Mouse (Mus musculus) G1E-ER4 (cell line): ENCODE measurements around the gene Slc25a11. TPM values are rescaled to one million over a fixed set of nuclear protein-coding genes. Genes with fewer than 3 reads are reported as not detected.

Source experiments
- GATA1 ChIP-seq: IDR thresholded peaks from one replicate; pipeline ENCODE4 v1.8.0; 2012; ENCODE audit warnings: low read length, inconsistent platforms
- polyA plus RNA-seq: library from polyadenylated mRNA; stranded (reverse); fragments of >175 nt; gene quantifications from 2 replicates; pipeline ENCODE4 v1.2.3, GENCODE M21; 2012

Gene Slc25a11
- polyA plus RNA-seq, 1 experiment: 132 TPM

DNA sequence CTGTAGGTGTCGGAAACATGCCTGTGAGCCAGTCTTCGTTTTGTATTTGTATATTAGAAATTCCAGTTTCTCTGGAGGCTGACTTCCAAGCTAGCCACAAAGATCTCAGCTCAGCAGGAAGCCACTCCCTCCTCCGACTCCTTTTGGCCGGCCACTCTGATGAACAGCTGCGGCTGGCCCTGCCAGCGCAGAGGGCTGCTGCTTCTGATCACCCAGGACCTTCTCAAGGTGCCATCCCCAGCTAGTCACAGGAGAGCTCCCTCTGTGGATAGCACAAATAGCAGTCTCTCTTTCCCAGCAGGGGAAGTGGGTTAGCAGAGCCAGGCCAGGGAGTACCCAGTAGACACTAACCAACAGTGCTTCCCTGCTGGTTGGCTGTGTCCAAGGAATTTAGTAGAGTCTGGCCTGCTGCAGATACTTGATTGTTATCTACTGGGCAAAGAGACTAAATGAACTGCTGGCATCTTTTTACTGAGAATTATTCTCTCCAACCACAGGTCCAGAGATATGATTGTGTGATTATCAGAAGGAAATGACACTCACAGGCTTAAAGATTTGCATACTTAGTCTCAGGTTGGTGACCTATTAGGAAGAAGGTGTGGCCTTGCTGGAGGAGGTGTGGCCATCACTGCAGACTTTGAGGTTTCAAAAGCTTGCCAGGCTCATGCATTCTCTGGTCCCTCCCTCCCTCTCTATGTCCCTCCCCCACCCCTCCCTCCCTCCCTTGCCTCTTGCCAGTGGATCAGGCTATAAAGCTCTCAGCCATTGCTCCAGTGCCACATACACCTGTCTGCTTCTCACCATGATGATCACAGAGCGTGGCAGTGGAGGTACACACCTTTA is 25.1 kb downstream of the Slc25a11 start:
- no peak for TF ChIP-seq GATA1

DNA sequence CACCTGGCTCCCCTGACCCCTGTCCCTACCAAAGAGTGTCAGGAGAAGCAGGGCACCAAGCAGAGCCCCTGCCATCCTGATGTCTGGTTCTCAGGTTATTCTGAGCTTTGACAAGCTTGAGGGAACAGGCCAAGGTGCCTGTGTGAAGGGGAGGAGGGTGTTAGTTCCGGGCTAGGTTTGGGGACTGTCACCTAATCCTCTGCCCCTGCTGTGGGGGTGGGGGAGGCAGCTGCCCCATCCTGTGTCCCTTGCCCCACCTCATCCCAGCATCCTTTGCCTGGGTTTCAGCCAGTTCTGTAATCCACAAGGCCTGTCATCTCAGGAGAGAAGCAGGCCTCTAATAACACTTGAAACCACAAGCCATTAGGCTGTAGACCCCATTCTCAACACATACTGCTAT is 28.2 kb downstream of the Slc25a11 start, which contains the start of gene Chrne:
Chrne (minus strand) TSS at position 116 of the 400 bp plus-strand sequence.
- TF ChIP-seq GATA1: no peak

DNA sequence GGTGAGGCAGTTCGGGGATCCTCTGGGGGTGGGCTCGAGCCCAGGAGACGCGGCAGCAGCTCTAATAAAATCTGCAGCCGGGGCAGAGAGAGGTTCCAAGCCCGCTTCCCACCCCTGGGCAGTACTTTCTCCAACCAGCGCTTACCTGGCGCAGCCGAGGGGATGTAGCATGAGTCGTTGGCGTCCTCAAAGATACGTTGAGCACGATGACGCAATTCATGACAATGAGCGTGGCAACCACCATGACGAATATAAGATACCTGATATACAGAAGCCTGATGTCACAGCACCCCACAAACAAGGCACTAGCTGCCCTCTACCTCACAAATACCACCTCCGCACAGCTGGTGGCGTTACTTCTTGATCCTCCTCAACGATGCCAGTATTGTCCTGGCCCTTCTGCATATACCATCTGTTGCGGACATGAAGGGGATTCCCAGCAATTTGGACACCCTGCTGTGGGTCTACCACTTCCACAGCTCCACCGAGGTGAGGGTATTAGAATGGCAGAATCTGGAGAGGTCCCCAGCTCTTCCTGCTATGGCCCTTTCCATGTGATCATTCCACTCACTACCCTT is 31.7 kb downstream of the Slc25a11 start, which contains the start of gene 4930544D05Rik:
4930544D05Rik (plus strand) TSS at position 333 of the 578 bp plus-strand sequence.
- no peak for TF ChIP-seq GATA1

DNA sequence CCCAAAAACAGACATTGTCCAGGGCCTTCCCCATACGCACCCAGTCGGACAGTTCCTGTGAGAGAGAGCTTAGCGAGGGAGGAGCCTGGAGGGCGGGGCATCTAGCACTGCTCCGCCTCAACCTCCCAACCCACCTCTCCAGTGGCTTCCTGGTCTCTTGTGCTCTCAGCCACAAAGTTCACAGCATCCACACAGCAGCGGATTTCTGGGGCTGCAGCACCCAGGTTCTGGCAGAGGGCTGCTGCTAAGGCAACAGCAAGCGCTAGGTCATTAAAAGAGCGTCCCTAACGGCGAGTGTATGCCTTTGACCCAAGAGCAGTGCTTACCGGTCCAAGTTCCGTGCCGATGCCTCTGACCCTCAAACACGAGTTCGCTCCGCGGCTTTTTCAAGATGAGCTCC is 32.2 kb downstream of the Slc25a11 start:
- no peak for TF ChIP-seq GATA1

DNA sequence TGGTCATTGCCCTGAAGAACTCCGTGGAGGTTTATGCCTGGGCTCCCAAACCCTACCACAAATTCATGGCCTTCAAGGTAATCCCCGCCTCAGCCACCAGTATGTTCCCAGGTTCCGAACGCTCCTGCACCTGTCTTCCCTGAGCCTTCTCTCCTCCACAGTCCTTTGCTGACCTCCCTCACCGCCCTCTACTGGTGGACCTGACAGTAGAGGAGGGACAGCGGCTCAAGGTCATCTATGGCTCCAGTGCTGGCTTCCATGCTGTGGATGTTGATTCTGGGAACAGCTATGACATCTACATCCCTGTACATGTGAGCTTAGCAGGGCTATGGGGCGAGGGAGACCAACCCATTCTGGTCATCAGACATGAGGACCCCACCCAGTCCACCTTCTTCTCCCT is 34.8 kb downstream of the Slc25a11 start:
- TF ChIP-seq GATA1: no peak

DNA sequence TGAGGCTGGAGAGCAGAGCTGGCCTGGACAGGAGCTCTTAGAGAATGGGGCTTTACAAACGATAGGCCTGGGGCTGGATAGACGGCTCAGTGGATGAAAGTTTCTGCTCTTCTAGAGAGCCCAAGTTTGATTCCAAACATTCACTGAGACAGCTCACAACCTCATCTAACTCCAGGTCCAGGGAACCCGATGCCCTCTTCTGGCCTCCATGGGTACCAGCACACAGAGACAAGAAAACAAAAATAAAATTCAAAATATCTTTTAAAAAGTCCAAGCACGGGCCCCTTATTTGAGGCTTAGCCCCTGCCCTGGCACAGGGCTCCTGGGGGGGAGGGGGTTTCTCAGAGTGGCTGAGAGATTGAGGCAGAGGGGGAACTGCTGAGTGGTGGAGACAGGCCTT is 36.5 kb downstream of the Slc25a11 start:
- TF ChIP-seq GATA1: no peak

DNA sequence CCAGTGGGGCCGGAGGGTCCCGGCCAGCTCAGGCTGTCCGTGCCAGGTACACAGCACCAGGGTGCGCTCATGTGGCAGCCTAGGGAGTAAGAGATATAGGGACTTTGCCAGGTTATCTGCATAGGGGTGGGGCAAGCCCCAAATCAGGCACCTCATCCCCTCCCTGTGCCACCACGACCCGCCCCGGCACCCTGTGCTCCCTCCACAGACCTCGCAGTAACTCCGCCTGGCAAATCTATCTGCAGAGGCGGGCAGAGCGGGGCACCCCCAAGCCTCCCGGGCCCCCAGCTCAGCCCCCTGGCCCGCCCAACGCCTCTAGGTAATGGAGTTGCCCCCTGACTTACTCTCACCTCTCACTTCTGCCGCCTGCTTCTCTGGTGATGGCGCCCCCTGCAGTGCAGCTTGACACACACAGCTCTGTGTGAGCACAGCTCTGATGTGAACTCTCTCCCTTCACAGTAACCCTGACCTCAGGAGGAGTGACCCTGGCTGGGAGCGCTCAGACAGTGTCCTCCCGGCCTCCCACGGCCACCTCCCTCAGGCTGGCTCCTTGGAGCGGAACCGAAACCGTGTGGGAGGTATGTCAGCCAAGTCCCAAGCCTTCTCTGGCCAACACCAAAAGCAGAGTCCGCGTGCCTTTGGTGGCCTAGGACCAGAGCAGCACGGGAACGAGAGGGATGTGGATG is 38.8 kb downstream of the Slc25a11 start:
- no peak for TF ChIP-seq GATA1

DNA sequence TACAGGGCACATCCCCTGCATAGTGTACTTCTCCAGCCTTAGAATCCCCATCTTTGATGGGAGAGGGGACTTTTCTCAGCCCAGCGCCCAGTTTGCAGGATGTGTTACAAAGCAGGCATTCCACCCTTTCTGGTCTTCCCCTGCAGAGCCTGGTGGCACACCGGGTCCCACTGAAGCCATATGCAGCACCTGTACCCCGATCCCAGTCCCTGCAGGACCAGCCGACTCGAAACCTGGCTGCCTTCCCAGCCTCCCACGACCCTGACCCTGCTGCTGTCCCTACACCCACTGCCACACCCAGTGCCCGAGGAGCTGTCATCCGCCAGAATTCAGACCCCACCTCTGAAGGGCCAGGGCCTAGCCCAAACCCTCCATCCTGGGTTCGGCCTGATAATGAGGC is 39.7 kb downstream of the Slc25a11 start:
- no peak for TF ChIP-seq GATA1

DNA sequence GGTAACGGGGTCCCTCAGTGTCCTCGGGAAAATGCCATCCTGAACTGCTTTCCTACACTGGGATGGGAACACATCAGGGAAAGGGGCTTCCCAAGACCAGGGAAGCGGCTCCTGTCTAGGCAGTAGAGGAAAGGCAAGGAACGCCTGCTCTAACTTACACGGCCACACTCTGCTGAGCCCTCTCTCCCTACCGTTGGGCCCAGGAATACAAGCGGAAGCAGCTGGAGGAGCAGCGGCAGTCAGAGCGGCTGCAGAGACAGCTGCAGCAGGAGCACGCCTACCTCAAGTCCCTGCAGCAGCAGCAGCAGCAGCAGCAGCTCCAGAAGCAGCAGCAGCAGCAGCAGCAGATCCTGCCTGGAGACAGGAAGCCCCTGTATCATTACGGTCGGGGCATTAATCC is 40.6 kb downstream of the Slc25a11 start:
- TF ChIP-seq GATA1: no peak

DNA sequence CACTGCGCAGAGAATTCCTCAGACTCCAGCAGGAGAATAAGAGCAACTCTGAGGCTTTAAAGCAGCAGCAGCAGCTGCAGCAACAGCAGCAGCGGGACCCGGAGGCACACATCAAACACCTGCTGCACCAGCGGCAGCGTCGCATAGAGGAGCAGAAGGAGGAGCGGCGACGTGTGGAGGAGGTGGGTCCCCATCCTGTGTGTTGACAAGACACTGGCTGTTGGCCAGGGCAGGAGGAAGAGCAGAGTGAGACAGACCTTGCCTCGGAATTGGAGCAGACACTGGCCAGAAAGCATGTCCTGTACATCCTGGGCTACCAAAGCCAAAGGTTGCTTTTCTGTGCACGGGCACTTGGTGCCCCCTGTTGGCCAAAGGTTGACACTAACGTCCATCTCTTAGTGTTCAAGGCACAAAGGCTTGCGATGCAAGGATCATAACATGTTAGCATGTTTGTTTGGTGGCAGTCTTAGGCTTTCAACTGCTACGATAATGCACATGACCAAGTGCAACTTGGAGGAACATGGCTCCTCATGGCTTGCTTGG is 42.2 kb downstream of the Slc25a11 start:
- TF ChIP-seq GATA1: no peak

DNA sequence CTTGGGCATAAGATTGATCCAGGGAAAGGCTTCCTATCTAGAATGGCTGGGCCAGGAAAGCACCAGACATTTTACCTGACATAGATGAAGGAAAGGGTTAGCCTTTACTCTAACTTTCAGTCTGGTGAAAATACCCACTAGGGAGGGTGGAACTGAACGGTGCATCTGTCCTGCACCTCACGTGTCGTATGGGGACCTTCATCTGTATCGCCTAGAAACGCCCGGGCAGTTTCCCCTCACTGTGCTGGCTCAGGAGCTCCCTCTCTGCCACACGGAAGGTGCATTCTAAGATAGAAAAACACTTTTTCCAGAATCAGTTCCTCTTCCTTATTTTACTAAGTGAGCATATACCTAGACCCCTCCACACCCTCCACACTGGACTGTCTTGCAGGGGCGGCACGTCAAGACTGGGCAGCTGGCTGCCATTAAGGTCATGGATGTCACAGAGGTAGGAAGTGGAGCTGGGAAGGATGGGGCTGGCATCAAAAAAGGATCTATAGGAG is 48.8 kb downstream of the Slc25a11 start:
- no peak for TF ChIP-seq GATA1

DNA sequence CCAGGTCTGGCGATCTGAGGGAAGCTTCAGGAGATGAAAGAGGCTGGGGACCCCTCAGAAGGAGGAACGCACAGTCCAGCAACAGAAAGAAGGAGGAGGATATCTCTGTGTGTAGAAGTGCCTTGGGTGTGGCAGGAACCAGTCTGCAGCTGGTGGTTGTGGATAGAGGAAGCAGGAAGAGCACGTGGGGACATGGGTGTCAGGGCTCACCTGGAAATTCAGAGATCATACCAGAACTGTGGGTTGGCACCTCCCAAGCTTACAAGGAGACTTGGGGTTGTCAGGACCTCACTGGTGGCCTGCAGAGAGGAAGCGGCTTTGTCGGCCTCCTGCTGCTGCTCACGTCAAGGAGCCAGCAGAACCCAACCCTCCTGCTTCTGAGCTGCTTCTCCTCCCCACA is 50.0 kb downstream of the Slc25a11 start:
- no peak for TF ChIP-seq GATA1

DNA sequence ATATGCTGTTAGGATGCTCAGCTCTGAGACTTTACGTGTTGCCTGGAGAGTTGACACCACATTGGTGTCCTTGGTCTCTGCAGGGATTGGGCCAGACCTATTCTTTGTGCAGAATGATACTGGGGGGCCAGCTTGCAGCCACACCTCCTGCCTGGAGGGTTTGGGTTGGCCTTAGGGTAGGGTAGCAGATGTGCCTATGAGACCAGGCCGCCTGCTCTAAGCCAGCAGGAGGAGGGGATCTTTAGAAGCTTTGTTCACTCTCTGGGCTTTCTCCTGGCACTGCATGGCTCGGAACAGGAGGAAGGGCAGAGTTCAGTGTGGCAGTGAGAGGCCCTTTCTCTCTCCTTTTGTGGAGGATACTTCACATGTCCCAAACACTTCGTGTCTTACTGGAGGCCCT is 51.2 kb downstream of the Slc25a11 start:
- TF ChIP-seq GATA1: no peak

DNA sequence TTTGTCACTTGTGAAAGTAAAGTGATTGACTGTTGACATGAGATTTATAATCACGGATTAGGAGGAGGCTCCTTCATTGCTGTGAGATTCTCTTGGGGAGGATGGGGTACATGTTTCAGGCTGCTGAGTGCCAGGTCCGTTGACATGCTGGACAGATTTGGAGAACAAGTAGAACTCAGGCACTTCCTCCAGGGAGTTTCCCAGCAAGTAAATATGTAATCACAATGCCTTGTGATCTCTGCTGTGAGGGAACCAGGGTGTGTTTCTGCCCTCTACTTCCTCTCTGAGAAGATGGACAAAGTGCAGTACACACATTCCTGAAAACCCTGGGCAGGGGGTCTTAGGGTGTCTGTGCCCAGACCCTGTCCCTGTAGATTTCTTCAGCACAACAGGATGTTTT is 51.6 kb downstream of the Slc25a11 start:
- TF ChIP-seq GATA1: no peak

DNA sequence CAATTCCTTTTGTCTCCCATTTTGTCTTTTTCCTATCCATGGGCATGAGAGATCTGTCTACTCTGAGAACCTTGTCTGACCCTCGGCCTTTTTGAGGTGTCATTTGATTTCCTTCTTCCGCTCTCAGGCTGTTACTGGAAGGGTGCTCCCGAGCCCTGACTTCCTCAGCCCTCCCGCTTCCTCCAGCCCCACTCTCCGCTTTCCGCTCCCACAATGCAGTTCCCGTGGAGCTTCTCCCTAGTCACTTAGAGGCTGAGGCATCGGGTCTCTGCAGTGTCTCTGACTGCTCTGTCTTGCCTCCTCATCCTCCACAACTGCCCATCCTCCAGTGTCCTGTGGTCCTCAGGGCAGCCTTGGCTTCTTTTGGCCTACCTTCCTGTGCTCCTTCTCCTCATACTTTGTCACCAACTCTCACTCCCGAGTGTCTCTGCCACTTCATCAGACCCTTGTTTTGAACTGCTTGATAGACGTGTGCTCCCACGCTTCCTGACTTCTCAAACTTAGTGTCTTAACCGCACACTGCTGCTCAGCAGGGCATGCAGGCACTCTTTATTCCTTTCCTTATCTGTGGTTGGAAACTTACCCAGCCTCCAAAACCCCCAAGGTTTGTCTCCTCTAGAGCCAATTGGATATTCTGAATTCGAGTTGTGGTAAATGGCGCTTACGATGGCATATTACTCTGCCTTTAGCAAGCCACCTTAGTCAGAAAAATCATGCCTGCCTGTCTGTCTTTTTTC is 52.9 kb downstream of the Slc25a11 start:
- TF ChIP-seq GATA1: no peak

Other genes with a start within 250 kb of the Slc25a11 start
- gene Pelp1, start 237.4 kb downstream of the Slc25a11 start, polyA plus RNA-seq: 97.1 and 115 TPM in 2 replicates
- gene Arrb2, start 214.8 kb downstream of the Slc25a11 start, polyA plus RNA-seq: 202 and 316 TPM in 2 replicates
- 13.3 and 29.5 TPM in 2 replicates for gene Med11, start 195.6 kb downstream of the Slc25a11 start, polyA plus RNA-seq
- gene Zmynd15, start 188.0 kb downstream of the Slc25a11 start, polyA plus RNA-seq: not detected in 2 replicates
- gene Cxcl16, start 187.5 kb downstream of the Slc25a11 start, polyA plus RNA-seq: not detected in 2 replicates
- not detected in 2 replicates for gene Tm4sf5, start 142.2 kb downstream of the Slc25a11 start, polyA plus RNA-seq
- not detected in 2 replicates for gene Vmo1, start 132.9 kb downstream of the Slc25a11 start, polyA plus RNA-seq
- not detected in 2 replicates for gene Gltpd2, start 128.3 kb downstream of the Slc25a11 start, polyA plus RNA-seq
- gene Psmb6, start 122.1 kb downstream of the Slc25a11 start, polyA plus RNA-seq: 201 and 213 TPM in 2 replicates
- gene Gm40193, start 114.5 kb downstream of the Slc25a11 start, polyA plus RNA-seq: not detected in 2 replicates
- gene Pld2, start 107.4 kb downstream of the Slc25a11 start, polyA plus RNA-seq: 0.02 and 0.04 TPM in 2 replicates
- gene Mink1, start 84.6 kb downstream of the Slc25a11 start, polyA plus RNA-seq: 99.2 and 116 TPM in 2 replicates
- not detected in 2 replicates for gene 4930544D05Rik, start 31.6 kb downstream of the Slc25a11 start, polyA plus RNA-seq
- gene Chrne, start 28.3 kb downstream of the Slc25a11 start, polyA plus RNA-seq: not detected in 2 replicates
- gene Gp1ba, start 8.4 kb downstream of the Slc25a11 start, polyA plus RNA-seq: 30.8 and 34.3 TPM in 2 replicates
- gene Rnf167, start 244 bp downstream of the Slc25a11 start, polyA plus RNA-seq: 82.3 and 110 TPM in 2 replicates
- gene Pfn1, start 7.2 kb upstream of the Slc25a11 start, polyA plus RNA-seq: 4,535 and 5,925 TPM in 2 replicates
- gene Eno3, start 9.7 kb upstream of the Slc25a11 start, polyA plus RNA-seq: 3.4 and 6.5 TPM in 2 replicates
- 207 and 222 TPM in 2 replicates for gene Spag7, start 21.9 kb upstream of the Slc25a11 start, polyA plus RNA-seq
- gene Camta2, start 40.6 kb upstream of the Slc25a11 start, polyA plus RNA-seq: 18.0 and 30.8 TPM in 2 replicates
- 0.17 and 0.21 TPM in 2 replicates for gene Inca1, start 52.7 kb upstream of the Slc25a11 start, polyA plus RNA-seq
- gene Kif1c, start 53.1 kb upstream of the Slc25a11 start, polyA plus RNA-seq: 32.5 and 39.5 TPM in 2 replicates
- 2.6 and 3.6 TPM in 2 replicates for gene Zfp3, start 116.7 kb upstream of the Slc25a11 start, polyA plus RNA-seq
- not detected in 2 replicates for gene Scimp, start 165.1 kb upstream of the Slc25a11 start, polyA plus RNA-seq
- gene Rabep1, start 197.3 kb upstream of the Slc25a11 start, polyA plus RNA-seq: 19.5 and 24.2 TPM in 2 replicates